16 mouse cellular contexts compared by ENCODE assay signal in the genomic region with DNA sequence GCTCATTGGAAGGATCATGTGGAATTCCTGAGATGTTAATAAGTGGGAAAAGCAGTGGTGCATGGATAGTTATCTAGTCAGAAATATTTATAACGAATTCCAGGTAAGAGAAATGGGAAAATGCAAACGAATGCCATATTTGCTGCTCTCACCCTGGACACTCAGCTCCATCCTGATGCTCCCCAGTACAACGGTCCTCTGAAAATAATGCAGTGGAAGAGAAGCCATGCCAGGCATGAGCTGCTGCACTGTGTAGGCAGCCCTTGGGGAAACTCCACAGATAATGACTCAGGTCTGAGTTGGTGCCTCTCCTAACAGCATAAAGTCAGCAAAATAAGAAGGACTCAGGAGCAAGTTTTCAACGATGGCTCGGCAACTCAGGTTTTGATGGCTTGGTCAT.
"Had no signal": no experiment of that assay in that cellular context is flagged by ENCODE, and none has a peak within 500 bp of the region (broad histone marks: within the 10 kb centered on the region; RNA-seq: fewer than 3 reads in every experiment).

No protein-coding gene starts in this region.

- H3K4me1 ChIP-seq: lung, embryonic 15.5 days; megakaryocyte, embryonic 14.5 days; midbrain, embryonic 13.5 days; midbrain, embryonic 15.5 days; neural tube, embryonic 12.5 days; stomach, embryonic 15.5 days had no signal

- H3K36me3 ChIP-seq: lung, embryonic 15.5 days; midbrain, embryonic 13.5 days; midbrain, embryonic 15.5 days; neural tube, embryonic 12.5 days; stomach, embryonic 15.5 days had no signal

- H3K27me3 ChIP-seq: lung, embryonic 15.5 days; megakaryocyte, embryonic 14.5 days; midbrain, embryonic 13.5 days; midbrain, embryonic 15.5 days; neural tube, embryonic 12.5 days; stomach, embryonic 15.5 days had no signal

- H3K9me3 ChIP-seq: lung, embryonic 15.5 days; midbrain, embryonic 13.5 days; midbrain, embryonic 15.5 days; neural tube, embryonic 12.5 days; stomach, embryonic 15.5 days had no signal

- ATAC-seq: lung, postnatal 0 days; midbrain, embryonic 13.5 days; midbrain, embryonic 15.5 days had no signal

- H3K4me3 ChIP-seq: lung, embryonic 15.5 days; megakaryocyte, embryonic 14.5 days; midbrain, embryonic 13.5 days; midbrain, embryonic 15.5 days; neural tube, embryonic 12.5 days; stomach, embryonic 15.5 days had no signal

- DNase-seq: lung, adult 2 months; lung, postnatal 14 days; lung, postnatal 36 days; right cerebral cortex, postnatal 14 days; thymus, adult 18-20 months; thymus, postnatal 14 days; thymus, postnatal 36 days had no signal

- H3K27ac ChIP-seq: lung, embryonic 15.5 days; macrophage; midbrain, embryonic 13.5 days; midbrain, embryonic 15.5 days; neural tube, embryonic 12.5 days; stomach, embryonic 15.5 days; stomach, postnatal 0 days had no signal
